Mouse (Mus musculus) megakaryocyte, embryonic 14.5 days (primary cell): ENCODE data around the gene Creb3l1.

Experiments
- FLI1 ChIP-seq: IDR thresholded peaks from 2 replicates; pipeline ENCODE4 v1.6.1; 2012; ENCODE audit warnings: low read length, inconsistent platforms, mixed read lengths
- GATA1 ChIP-seq: IDR thresholded peaks from 3 replicates; pipeline ENCODE4 v1.6.1; 2012; ENCODE audit warnings: mixed read lengths, low read length, inconsistent platforms, borderline replicate concordance

GRCm38 (mm10) chr2:91996006-91996405 is 28.3 kb downstream of the Creb3l1 start:
- no peak for TF ChIP-seq GATA1
- no peak for TF ChIP-seq FLI1
